Mouse (Mus musculus): ENCODE measurements around the gene Keap1.
A peak's percentile ranks its signal among the peaks of the same experiment; 100 is the strongest.
"Not testable (repeated sequence)": the region's sequence is repeated elsewhere in the genome, so short reads cannot be mapped to it uniquely, and the experiment has no call there.

The Keap1 gene

DNA sequence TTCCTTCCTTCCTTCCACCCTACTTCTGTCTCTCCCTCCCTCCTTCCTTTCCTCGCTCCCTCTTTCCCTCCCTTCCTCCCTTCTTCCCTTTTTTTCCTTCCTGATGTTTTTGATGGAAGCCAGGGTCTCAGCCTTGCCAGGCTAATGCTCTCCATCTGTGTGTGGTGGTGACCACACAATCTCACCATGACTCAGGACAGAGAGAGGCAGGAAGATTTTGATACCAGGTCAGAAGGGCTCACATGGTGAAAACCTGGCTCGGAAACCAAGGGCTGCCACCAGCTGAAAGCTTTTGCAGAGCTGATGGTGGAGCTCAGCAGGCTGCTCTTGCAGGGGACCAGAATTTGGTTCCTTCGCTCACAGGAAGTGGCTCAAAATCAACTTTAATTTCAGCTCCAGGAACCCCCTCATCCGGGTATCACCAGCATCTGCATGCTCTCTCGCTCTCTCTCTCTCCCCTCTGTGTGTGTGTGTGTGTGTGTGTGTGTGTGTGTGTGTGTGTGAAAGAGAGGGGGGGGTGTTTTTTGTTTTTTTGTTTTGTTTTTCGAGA lies 21.4 kb upstream of the Keap1 start:
- no peak for DNase-seq

DNA sequence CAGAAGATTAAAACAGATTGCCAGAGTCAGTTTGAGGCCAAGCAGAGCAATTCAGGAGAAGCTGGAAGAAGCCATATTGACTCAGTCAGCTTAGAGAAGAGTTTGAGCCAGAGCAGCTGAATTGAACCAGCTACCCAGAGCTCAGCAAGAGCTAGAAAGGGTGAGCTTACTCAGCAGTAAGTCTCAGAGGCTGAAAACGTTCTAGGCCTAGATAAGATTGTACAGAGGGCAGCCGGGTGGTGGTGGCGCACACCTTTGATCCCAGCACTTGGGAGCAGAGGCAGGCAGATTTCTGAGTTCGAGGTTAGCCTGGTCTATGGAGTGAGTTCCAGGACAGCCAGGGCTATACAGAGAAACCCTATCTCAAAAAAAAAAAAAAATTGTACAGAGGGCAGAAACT lies 17.2 kb upstream of the Keap1 start:
- not testable (repeated sequence) for DNase-seq

DNA sequence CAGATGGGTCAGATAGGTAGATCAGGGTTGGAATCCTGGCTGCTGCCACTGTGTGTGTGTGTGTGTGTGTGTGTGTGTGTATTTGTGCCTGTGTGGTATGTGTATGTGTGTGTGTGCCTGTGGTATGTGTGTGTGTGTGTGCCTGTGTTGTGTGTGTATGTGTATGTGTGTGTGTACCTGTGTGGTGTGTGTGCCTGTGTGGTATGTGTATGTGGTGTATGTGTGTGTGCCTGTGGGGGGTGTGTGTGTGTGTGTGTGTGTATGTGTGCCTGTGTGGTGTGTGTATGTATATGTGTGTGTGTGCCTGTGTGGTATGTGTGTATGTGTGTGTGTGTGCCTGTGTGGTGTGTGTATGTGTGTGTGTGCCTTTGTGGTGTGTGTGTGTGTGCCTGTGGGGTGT lies 15.5 kb upstream of the Keap1 start:
- no peak for DNase-seq

DNA sequence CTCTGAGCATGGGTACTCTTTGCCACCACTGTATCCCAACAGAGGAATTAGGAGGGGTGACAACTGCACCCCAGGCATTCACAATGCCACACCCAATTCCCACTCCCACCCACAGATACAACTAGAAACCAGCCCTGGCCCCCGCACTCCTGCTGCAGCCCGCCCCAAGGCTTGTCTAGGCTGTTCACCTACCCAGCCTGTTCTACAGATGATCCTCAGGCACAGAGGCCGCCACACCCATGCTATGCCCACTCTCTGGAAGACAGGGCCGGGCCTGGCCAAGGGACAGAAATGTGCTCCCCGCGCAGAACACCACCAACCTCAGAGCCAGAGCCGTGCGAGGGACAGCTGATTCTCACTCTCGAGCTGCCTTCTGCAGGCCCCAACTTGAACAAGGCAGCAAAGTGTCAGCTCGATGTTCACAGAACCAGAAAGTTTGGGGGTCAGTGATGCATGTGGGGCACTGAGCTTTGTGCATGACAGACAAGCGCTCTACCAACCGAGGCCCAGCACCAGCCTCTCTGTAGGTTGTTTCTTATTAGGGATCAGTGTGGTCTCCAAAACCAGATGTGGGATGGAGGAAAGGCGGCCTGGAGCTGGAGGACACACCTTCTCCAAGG lies 12.1 kb upstream of the Keap1 start:
- DNase-seq: no peak

DNA sequence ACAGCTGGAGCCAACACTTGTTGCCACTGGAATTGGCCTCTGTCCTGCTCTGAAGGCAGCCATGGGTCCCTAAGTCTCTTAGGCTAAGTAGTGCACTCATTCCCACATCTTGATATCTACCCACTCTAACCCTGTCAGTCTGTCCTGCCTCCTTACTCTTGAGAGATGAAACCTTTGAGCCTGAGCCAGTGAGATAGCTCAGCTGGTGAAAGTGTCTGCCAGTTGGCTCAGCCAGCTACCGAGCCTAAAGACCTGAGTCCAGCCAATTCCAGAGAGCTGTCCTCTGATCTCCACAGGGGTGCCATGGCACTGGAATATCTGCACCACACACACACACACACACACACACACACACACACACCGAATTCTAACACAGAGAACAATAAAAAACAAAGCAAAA lies 11.3 kb upstream of the Keap1 start:
- no peak for DNase-seq

DNA sequence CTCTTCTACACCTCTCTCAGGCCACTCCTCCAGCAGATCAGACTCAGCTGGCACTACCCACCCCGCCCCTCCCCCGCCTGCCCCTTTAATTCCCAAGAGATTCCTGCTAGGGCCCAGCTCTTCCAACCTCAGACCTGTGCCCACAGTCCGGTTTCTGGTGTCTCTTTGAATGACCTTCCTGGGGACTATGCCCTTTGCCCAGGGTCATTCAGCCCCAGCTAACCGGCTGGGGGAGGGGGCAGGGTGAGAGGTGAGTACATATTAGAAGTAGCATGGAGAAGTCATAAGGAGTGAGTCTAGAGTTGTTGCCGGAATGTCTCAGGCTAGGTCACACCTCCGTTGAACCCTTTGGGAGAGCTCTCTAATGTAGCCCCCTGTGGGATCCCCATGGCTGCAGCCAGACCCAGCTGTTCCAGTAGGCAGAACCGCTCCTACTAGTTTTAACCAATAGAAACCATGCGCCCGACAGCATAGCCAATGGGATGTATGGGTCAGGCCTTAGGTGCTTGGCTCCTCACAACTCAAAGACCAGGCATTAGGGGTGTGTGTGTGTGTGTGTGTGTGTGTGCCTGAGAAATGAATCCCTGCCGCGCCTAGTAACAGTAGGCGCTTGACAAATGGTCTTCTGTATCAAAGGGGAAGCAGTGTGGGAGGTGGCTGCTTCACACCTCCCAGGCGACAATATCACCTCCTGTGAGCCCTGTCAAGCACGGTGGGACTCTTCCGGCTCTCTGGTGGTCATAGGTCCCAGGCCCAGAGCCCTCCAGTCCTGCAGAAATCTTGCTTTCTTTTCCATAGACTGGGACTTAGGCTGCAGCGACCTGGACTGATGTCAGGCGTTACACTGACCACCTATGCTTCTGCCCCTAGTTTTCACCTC lies 10.7 kb upstream of the Keap1 start:
- DNase-seq: no peak

DNA sequence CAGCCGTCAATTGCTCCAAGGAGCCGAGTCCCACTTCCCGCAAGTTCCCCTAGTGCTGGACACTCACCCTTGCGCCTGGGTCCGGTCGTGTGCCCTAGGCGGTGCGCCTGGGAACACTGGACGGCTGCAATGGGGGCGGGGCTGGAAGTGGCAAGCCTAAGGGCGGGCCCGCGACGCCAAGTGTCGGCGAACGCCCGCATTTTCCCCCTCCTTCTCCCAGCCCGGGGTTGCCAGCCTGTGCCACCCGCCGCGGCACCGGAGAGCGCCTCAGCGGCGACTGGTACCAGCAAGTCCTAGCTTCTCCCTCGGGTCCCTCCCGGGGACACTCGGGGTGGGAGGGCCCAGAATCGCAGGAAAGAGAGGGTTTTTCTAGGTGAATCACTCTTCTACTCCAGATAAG lies 9.2 kb upstream of the Keap1 start, which contains the start of gene S1pr5:
S1pr5 (minus strand) TSS at position 118 of the 400 bp plus-strand sequence.
- DNase-seq: no peak

DNA sequence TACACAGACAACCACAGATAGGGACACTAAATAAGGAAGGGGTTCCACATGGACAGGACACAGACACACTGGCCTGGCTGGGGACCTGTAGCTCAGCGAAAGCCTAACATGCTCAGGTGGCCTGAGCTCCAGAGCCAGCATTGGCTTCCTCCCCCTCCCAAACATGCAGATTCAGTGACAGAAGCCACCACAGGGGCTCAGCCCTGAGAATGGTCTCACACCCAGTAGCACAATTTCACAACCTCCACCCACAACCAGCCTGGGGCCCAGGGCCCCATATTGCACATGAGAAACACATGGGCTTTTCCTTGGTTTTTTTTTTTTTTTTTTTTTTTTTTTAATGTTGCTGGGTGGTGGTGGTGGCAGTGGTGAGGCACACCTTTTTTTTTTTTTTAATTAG lies 7.2 kb upstream of the Keap1 start:
- DNase-seq: no peak

DNA sequence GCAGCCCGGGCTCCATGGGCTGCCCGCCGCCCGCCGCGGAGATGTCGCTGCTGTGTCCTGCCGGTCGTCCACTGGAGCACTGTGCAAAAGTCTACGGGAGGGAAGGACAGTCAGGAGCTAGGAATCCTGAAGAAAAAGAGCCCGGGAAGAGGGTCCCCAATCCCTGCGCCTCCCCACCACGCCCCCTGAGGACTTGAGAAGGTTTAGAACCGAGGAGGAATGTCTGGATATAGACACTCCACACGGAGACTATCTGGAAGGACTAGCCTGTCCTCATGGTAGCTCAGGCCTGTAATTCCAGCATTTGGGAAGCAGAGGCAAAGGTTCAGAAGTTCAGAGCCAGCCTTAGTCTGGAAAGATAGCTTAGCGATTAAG lies 5.9 kb upstream of the Keap1 start:
- no peak for DNase-seq

DNA sequence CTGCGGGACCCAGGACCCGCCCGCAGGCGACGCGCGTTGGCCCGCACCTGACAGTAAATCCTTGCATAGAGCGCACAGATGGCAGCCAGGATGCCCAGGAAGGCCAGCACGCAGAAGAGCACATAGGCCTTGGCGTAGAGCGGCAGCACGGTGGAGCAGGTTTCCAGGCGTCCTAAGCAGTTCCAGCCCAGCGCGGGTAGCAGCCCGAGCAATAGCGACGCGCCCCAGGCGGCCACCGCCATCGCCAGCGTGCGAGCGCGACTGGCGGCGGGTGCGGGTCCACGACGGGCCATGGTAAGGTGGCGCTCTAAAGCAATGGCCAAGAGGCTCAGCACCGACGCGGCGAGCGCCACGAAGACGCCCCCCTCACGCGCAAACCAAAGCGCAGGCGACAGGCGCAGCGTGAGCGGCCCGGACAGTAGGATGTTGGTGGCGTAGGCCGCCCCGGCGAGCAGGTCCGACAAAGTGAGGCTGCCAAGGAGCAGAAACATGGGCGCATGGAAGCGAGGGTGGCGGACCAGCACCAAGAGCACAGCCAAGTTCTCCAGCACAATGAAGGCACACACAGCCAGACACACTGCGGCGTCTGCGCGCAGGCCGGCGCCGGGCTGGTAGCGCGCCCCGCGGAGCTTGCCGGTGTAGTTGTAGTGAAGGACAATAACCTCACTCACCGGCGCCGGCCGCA lies 5.4 kb upstream of the Keap1 start:
- DNase-seq: no peak

DNA sequence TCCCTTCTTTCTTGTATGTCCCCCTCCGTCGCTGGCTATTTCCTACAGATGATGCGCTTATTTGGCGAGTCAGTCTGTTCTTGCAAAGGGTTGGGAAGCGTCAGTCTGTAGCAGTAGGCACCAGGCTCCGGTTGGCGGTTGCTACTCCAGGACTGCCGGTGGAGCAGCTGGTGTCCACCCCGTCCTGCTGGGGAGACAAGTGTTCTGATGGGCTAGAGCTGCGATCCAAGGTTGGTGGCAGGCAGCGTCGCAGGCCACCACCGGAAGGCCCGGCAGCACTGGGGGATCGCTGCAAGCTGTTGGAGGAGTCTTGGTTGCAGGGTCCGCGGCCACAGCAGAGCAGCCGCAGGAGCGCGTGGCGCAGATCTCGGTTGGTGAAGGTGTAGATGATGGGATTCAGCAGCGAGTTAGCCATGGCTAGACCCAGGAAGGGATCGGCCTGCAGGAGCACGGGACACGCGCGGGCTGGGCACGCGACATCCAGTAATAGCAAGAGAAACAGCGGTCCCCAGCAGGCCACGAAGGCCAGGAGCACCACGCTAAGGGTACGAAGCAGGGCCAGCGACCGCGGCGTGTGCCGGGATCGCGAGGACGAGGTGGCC lies 4.8 kb upstream of the Keap1 start:
- DNase-seq: no peak

DNA sequence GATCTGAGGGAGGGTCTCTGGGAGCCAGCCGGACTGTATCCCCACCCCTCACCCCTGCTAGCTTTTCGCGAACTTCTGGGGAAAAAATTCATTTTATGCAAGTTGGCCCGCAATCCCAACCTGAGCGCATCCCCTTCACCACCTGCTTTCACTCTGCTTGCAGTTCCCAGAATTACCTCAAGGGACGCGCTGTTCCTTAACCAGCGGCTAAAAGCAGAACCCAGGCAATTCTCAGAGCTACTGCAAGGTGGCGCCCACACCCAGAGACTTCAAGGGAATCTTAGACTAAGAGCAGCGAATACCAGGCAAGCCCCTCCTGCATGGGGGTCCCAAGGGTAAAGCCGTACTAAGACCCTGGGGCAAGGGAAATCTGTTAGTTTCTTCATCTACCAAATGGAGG lies 2.2 kb upstream of the Keap1 start:
- peak; percentile 89 for DNase-seq

DNA sequence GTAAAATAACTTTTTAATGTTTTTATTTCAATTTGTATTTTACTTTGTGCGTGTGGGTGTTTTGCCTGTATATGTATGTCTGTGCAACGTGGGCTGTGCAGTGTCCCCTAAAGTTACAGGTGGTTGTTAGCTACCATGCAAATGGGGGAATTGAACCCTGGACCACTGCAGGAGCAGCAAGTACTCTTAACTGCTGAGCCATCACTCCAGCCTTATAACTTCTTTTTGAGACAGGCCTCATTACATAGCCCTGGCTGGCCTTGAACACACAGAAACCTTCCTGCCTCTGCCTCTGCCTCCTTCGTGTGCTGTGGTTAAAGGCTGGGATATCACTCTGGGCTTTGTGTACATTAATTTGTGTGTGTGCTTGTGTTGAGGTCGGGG lies 296 bp upstream of the Keap1 start:
- DNase-seq: no peak

DNA sequence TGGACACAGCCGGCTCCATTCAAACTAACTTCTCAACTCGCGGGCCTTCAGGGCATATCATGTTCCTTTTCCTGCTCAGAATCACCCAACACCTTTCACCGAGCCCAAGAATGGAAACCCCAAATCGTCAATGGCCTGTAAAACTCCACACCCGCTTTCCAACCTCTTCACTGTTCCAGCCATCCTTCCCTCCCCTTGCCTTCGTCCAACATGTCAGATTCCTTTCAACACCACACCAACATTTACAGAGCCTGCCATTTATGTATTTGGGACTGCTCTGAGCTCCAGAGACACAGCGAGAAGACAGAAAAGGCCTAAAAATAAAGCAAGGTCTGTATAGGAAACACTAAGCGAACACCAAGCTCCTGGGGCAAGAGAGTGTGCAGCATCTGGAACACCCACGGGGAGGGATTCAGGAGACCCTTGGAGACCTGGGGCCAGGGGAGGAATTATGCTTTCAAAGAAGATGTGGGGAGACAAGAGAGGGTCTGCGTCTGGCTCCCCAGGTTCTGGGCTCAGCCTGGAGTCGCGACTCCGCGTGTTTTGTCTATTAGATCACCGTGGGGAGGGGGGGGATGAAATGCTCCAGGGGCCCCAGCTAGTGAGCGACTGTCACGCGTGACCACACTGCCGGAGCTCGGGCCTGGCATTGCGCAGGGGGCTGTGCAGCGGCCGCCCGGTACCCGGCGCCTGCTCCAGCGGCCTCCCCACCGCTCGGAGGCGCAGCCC lies 993 bp downstream of the Keap1 start:
- no peak for DNase-seq

DNA sequence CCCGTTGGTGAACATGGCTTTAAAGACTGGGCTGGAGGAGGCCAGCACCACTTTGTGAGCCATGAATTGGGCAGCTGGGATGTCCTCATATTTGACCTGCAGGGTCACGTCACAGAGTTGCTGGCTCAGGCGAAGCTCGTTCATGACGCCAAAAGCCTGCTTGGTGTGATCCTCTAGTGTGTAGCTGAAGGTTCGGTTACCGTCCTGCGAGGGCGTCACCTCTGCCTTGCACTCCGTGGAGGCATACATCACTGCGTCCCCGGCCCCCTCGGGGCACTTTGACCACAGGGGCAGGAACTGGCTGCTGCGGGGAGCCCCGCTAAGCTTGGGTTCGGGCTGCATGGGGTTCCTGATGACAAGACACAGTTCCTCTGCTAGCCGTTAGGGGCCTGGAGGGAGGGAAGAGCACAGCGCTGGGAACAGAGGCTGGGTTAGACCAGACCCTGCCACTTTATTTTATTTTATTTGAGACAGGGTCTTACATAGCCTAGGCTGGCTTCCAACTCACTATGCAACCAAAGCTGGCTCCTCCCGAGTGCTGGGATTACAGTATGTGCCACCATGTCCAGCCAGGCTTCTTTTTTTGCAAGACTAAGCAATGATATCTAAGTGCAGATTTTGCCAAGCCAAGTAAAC lies 1.7 kb downstream of the Keap1 start:
- peak; percentile 58 for DNase-seq

DNA sequence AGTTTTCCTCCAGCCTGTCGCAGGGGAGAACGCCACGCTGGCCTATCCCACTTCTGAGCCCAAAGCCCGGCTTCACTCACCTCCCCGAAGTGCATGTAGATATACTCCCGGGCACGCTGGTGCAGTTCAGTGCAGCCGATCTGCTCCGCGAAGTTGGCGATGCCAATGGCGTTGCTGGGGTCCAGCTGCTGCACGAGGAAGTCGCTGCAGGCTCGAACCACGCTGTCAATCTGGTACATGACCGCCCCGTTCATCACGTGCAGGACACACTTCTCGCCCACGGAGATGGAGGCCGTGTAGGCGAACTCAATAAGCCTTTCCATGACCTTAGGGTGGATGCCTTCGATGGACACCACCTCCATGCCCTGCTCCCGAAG lies 2.2 kb downstream of the Keap1 start:
- no peak for DNase-seq

DNA sequence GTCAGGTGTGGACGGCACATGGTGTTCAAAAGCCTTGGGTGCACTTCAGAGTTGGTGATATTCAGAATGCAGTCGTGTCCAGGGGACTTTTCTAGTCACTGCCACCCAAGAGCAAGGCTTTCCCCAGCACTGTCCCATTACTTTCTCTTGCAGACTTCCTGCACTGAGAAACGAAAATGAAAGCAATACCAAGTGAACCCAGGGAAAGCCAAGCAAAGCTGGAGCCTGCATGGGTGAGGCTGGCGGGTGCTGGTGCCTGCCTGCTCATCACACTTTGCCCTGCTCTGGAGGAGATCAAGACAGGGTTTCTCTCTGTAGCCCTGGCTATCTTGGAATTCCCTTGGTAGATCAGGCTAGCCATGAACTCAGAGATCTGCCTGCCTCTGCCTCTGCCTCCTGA lies 3.8 kb downstream of the Keap1 start:
- DNase-seq: peak; percentile 38

DNA sequence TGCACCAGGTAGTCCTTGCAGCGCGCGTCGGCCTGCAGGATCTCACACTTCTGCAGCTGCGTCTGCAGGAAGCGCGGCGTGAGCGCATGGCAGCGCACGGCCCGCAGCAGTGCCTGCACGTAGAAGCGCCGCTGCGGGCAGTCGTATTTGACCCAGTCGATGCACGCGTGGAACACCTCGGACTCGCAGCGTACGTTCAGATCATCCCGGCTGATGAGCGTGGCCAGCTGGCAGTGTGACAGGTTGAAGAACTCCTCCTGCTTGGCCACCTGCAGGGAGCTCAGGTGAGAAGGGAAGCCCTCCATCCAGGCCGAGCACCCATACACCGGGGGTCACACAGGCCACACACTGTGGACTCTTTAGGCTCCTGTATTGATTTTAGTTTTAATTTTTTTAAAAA lies 5.4 kb downstream of the Keap1 start:
- DNase-seq: no peak

DNA sequence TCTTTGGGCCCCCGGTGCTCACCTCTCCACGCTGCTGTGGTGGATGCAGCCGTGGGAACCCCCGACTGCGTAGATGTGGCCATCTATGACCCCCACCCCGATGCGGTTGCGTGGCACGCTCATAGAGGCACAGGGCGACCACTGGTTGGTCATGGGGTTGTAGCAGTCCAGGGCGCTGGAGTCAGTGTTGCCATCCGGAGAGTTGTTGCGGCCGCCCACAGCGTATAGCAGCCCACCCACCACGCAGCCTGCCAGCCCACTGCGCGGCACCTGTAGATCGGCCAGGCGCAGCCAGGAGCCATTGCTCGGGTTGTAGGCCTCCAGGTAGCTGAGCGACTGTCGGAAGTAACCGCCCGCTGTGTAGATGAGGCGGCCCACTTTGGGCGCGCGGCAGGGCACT lies 5.8 kb downstream of the Keap1 start:
- no peak for DNase-seq

DNA sequence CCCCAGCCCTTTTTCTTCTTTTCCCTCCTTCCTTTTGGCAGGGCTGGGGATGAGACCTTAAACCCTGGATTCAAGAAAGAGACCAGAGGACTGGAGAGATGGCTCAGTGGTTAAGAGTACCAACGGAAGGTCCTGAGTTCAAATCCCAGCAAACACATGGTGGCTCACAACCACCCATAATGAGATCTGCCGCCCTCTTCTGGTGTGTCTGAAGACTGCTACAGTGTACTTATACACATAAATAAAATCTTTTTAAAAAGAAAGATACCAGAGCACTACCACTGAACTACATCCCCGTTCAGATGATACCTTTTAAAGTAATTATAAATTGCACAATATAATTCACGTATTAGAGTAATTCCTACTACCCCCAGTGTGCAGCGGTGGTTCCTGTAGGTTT lies 6.3 kb downstream of the Keap1 start:
- DNase-seq: no peak

DNA sequence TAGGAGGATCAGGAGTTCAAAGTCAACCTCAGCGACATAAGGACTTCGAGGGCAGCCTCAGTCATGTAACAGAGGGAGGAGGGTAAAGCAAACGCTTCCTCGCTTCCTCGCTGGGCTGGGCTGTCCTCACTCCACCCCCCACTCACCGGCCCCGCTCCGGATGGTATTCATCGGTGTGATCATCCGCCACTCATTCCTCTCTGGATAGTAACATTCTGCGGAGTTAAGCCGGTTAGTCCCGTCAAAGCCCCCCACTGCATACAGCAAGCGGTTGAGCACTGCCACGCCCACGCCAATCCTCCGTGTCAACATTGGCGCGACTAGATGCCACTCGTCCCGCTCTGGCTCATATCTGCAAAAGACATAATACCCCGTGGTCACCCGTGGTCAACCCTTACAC lies 7.6 kb downstream of the Keap1 start:
- no peak for DNase-seq

DNA sequence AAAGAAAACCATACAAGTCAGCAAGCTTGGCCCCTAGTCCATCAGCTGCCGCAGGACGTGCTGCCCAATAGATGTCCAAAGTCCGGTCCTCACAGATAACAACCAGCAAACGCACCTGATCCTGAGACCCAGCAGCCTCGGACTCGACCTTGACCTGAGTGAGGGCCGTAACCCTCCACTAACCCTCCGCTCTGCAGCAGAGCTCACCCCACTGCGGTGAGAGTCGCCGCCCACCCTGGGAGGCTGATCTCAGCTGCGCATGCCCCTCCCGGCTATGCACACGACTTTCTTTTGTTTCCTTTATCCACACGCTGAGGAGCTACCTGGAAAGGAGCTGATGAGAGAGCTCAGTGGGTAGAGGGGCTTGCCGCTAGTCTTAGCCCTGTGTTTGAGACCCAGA lies 11.8 kb downstream of the Keap1 start:
- peak; percentile 47 for DNase-seq
